Mouse (Mus musculus) 416B (cell line): ENCODE measurements at regions not wholly inside any gene's neighbourhood (a gene's known extent, or its start where the extent isn't known, plus 50 kb on each side); places are given as distances from the start of the nearest gene placed in this dataset.

Experiments used
- DNase-seq: peaks from one replicate; pipeline ENCODE4 v3.0.0; 2011; ENCODE audit warnings: low read depth

DNA sequence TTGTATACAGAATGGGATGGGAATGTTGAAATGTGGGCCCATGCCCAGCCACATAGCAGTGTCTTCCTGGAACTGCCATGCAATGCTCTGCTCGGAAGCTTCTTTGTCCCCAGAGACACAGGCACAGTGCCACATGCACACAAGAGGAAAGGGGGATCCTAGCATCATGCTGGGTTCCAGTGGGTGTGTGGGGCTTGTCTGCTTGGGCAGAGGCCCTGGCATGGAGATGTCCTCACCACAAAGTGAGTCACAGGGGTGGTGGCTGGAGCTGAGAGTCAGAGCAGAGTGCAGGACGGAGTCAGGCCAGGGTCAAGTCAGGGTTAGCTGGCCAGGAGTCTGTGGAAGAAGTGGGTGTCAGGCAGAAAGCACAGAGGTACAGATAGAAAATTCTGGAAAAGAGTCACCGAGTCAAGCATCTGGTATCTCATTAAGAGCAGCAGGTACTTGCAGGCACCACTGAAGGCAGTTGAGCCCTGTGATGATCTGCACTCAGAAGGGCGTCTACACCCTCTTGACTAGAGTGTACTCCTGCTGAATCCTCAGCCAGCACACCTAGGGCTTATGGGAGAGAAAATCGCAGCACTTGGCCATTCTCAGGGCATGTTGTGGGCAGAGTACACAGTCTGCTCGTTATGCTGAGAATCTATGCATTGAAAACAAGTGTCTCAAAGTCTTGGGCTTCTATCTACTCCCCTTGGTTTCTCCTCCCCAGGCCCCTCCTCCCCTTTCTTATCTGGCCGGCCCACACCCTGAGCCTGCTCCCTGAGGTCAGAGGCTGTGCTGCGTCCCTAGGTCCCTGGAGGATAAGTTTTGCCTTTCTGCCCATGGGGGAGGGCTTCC lies 85.3 kb downstream of the Ackr3 start:
- peak; percentile 6 for DNase-seq

DNA sequence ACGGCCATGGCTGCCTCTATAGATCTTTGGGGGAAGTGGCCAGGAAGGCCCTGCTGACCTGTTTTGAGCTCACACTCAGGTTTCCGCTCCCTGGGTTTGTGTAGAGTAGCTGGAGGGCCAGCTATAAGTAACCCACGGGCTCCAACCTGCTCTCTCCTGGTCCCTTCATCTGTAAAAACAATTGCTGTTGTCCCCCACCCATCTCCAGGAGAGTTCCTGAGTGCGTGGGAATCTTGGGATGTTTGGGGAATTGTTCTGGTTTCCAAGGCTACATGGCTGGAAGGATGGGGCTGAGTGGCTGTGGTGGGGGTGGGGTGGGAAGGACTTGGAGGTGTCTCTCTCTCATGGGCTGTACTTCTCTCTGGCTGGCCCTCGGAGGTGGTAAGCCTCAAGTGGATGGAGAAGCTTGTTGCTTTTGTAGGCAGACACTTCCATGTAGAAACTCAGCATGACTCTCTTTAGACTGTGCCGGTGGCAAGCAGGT lies 86.0 kb downstream of the Ackr3 start:
- DNase-seq, result no peak

DNA sequence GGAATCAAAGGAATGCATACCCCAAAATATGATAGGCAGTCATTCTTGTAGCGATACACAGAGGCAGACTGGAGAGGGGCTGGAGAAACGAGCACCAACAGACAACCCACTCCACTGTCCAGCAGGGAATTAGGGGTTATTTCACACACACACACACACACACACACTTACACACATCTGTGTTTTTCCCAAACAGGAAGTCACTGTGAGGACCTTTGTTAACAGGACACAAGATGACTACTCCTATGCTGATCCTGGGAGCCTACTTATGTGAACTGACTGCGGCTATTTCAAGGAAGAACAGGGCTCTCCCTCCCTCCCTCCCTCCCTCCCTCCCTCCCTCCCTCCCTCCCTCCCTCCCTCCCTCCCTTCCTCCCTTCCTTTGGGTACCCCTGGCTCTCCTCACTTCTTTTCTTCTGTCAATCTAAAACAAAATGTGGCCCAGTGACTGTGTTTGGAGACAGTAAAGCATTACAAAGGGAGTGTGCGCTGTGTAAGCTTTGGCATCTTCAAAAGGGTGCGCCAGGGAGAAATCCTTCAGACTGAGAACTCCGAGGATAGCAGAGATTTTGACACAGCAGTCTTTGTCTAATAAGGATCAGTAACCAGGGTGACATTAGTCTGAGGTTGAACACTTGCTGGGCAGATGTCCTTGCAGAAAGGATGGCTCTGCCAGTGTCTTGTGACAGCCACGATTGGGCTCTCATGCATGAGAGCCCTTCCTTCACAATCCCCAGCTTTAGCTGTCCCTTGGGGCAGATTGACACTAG lies 86.8 kb downstream of the Ackr3 start:
- no peak for DNase-seq

DNA sequence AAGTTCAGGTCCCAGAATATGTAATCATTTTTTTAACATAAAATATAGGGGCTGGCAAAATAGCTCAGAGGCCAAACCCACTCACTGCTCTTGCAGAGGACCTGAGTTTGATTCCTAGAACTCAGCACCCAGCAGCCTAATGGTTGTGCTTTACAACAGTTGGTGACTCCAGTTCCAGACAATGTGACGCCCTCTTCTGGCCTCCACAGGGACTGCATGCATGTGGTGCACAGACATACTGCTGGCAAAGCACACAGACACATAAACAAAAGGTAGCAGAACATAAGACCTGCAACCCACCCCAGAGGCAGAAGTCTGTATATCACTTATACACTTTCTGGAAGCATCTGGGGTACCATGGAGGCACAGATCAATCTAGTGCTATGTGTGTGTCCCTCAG lies 87.5 kb downstream of the Ackr3 start:
- DNase-seq, result no peak

DNA sequence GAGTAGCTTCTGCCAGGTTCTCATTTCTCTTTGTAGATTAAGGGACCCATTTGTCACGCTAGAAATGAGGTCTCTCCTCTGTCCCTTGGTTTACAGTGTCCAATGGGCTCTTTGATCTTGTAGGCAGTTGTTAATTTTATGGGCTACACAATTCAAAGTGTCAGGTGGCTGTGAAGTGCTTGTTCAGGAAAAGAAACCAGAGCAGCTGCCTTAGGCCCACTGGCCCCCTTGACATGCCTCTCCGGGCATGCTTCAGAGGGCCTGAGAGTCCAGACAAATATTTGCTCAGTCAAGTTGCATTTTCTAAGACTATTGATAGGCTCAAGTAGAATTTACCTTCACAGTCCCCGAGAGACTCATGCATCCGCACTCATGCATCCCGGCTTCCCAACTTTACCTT lies 94.0 kb downstream of the Ackr3 start:
- DNase-seq, result no peak

DNA sequence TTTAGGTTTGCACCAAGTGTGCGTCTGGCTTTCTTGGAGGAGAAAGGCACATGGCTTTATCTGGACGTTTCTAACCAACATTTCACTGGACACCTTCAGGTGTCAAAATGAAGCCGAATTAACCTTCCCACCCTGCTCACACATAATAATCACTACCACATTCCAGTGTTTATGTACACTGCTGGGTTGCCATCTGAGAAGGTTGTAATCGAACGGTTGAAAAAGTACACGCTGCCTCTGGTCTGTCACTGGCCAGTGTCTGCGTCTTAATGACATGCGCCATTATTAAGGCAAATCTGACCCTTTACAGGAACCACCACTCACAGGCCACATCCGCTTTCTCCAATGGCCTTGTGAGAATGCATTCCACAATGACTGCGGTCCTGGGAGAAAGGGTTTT lies 96.4 kb downstream of the Ackr3 start:
- DNase-seq, result no peak

DNA sequence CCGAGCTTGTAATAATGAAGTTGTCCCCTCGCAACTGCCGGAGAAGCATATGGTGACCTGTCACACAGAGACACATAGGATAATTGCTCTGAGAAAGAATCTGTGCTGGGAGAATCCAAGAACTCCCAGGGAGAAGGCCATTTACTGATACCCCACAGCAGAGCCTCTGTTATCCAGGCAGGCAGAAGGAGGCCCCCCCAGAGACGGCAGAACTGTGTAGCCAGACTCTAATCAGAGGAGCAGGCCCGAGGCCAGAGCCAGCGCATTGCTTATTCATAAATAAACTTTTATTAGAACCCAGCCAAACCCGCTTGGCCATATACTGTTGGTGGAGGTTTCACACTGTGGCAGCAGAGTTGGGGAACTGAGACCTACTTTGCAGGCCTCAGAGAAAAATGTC lies 100.6 kb downstream of the Ackr3 start:
- no peak for DNase-seq

DNA sequence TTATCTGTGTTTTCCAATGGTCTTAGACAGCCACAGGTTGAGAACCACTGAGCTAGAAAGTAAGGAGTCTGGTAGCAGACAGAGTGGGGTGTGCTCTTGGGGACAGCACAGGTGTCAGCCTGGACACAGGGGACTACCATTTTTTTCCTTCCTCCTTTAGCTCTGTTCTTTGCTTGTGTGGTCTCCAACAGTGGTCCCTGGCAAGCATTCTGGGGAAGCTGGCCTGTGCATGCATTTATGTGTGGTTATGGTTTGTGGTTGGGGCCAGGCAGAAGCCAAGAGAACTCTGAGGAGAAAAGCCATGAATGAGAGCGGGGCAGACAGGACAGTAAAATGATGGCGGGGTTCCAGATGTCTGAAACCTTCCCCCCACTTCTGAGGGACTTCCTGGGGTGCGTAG lies 107.2 kb downstream of the Ackr3 start:
- no peak for DNase-seq

DNA sequence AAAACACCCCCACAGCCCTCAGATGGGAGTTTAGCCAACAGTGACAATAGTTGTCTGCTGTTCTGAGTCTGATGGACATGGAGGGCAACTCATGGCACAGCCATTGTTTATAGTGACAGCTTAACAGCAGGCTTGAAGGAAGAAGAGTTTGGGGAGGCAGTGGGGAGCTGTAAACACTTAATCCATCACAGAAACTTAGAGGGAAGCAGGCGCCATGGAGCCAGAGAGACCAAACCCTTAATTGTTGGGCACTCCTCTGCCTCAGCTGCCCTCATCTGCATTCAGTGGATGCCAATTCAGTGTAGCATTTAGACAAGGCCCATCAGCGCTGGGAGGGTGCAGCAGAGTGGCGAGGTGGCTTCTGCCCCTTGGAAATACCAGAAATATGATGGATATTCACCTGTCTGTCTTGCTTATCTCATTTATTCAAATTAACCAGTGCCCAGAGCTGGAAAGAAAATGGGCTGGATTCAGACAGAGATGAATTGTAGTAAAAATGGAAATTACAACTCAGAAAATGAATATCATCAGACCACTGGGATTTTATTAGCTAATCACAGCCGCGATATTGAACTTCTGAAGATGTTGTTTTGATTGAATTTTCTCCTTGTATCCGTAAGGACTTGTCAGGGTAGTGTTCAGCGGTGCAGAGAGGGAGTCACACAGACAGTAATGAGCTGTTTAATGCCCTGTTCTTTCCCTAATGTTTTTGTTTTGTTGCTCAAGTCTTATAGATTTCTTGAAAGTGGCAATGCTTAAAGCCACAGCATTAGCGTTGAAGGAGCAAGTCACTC lies 108.1 kb downstream of the Ackr3 start:
- DNase-seq, result no peak

DNA sequence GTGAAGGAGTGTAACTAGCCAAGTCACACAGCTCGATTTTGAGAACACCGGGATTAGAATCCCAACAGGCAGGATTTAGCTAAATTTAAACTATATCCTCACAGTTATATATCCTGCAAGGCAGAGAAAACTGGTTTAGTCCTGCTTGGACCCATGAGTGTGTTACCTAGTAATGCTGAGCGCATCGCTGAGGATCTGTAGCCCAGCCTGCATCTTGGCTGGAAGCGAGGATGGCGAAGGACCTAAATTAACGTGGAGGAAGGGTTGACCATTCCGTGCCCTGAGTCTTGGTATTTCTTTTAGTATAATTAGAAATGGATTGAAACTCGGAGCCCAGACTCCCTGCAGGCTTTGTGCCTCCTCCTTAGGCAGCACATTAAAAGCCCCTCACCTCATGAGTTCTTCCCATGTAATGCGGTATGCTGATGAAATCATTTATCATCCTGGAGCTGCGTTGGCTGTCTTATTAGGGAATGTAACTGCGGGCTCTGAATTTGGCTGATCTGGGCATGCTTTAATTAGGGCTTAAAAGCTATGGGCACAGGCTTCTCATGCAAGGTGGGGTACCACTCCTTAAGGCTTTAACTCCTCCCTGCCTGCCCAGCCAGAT lies 110.1 kb downstream of the Ackr3 start:
- no peak for DNase-seq

DNA sequence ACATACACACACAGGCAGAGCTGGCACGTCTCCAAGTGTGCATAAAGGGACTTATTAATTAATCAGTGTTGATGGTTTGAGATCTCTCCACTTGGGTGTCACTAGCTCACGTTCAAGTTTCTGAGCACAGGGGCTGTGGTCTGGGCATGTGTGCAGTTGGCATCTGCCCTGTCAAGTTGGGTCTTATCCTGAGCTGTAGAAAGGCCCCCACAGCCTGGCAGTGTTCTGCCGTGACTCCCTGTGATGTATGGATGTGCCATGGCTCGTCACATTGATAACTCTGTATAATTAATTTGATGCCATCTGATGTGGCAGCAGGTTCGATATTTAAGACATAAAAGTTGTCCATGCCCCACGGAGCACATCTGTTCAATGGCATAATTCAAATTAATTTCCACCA lies 114.1 kb downstream of the Ackr3 start:
- no peak for DNase-seq

DNA sequence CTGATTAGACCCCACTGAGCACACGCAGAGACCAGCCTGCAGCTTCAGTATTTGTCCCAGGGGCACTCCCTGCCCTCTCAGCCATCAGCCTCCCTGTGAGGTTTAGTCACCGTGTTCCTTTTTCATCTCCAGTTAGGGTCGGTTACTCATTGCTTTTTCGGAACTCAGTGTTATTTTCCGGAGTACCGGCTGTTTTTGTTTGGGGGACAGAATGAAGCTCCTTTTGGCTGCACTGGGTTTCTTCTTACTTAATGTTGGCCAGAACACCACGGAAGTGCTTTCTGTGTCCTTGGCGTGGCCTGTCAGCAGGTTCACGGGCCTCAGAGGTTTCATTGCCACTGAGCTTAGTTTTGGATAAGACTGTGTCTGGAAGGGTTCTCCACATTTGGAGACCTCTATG lies 114.7 kb downstream of the Ackr3 start:
- DNase-seq, result no peak

DNA sequence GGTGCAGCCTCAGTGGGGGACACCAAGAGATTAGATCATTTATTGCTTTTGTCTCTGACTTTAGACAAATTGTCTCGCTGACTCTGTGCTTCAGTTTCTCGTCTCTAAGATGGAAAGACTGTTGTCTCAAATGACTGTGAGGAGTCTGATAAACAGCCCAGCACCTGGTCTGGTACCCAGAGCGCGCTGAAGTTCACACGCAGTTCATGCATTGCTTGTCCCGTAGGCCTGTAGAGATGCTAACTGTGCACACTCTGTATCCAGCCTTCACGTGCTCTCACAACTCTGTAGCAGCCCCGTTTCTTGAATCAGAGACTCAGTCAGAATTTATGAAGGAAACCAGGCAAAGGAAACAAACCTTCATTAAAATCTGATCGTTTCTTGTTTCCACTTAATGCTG lies 116.7 kb downstream of the Ackr3 start:
- no peak for DNase-seq

DNA sequence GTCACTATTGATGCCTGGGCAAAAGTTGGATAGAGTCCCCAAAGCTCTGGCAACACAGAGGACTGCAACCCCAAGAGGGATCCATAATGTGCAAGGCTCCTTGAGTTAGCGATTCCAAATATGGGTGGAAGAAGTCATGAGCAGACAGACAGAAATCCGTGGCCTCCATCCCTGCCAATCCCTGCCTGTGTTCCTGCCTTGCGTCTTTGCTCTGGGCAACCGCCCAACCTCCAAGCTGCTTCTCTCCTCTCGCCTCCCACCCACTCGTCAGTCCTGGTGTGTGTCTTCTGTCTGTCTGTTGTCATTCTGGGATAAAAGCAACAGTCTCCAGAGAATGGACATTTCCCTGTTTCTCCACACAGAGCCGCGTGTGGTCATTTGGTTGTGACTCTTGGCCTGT lies 117.7 kb downstream of the Ackr3 start:
- DNase-seq, result no peak

DNA sequence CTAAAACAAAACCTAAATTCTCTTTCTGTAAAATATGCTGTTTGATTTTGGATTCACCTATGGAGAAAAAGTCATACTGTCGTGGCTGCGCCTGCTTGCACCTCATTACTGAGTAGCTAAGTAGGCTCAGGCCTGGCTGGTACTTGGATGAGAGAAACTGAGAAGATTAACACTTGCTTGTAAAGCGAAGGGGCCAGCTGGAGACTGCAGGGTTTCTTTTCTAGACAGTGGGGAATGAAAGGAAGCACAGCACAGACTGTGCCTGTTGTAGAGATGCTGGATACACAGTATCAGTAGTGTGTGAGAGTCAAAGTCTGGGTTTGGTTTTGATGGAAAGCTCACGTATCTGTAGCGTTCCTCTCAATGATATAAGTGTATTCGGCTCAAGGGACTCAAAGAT lies 123.5 kb downstream of the Ackr3 start:
- no peak for DNase-seq

DNA sequence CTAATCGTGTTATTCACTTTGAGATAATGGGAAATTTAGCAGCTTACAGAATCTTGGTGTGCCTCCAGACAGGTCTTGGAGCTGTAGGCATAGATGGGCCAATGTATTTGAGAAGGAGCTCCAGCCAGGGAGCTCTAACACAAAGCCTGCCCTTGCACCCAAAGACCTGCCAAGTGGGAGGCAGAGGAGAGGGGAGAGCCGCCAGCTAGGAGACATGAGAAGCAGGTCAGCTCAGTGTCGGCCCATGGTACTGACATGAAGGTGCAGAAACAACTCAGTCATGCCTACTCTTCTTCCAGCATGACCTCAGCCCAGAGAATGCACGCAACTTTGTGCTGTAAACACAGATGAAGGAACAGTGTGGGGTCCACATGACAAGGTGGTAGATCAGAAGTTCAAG lies 128.8 kb downstream of the Ackr3 start:
- no peak for DNase-seq

DNA sequence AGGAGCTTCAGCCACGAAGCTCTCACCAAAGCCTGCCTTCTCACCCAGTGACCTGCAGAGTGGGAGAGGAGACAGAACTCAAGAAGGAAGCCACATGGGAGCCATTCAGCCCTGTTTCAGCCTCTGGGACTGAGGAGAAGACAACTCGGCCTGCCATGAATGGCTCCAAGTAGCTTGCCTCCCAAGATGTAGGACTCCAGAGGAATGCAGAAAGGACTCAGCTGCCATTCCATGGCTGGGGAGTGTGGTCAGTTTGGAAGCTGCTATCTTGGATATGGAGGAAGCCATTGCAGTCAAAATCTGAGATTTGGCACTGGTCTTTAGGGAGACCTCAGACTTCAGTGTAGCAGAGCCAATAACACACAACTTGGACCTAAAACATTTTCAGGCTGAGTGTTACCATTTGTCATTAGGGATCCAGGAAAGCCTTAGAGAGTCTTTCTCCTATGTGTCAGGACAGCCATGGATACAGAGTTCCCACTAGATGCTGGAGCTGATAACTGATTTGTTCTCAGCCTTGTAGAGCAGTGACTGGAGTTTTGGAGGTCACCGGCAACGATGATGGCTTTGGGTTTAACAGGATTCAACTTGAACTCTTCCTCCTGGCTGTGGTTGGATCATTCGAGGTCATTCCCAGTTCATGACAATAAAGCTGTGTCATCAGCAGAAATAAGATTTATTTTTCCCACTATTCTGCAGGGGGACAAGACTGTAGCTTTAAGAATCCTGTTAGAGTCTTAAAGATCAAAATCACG lies 130.1 kb downstream of the Ackr3 start:
- no peak for DNase-seq

DNA sequence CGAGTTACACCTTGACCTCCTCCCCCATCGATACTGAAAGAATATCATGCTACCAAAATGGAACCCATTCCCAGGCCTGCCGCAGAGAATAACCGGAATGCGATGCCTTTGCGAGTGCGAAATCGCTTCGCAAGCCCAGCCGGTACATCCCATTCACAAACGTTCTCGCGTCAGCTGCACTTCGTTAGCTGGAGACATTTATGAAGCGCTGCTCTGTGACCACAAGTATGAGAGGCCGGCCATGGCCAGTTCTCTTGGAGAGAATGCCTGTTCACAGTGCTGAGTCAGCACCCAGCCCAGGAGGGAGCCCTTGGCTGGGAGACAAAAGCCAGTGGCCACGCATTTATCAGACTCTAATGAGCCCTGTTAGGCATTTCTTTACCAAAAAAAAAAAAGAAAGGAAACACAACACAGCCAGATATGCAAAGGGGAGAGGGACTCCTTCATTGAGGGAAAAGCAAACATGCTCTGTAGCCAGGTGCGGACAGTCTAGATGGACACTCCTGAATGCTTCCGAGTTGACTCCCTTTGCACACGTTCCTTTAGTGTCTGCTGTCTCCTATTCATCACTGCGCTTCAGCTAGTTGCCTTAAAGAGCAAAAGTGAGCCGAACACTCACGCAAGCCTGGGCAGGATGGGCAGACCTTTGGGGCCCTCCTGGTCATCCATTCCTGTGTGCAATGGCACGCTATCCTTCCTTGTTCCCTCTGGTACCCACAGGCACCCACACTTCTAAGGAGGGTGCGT lies 131.4 kb downstream of the Ackr3 start:
- no peak for DNase-seq

DNA sequence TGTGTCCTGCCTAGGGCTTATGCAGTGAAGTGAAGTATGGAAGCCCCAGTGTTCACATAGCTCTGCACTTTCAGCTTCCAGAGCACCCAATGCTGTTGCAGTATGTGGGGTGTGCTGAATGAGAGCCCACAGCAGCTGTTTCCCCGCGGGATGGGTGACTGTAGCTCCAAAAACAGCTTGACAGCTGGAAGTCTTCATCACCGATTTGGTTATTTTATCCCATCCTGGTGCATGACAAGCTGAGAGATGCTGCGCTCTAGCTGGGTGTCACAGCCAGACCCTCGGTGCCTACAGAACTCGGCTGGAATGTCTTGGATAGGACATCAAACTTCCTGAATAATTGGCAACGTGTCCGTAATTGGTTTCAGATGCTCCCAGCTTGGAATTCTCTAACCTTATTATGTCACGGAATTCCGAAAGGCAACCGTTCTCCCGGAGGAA lies 134.1 kb downstream of the Ackr3 start:
- no peak for DNase-seq

DNA sequence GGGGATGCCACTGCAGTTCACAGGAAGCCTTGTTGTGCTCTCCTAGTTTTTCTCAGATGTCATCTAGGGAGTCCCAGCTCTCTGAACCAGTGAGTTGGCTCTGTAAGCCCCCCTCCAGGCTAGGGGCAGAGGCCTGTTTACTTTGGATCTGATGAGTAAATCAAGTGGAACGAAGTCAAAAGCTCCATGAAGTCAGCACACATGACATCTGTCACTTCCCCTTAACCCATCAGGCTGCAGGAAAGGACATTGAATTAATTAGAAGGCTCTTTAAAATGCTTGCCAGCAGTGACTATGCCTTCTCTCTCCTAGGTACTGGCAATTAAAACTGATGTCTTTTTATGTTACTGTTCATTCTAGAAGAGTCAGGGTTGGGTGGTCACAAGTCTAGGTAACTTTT lies 138.6 kb downstream of the Ackr3 start:
- DNase-seq, result no peak

DNA sequence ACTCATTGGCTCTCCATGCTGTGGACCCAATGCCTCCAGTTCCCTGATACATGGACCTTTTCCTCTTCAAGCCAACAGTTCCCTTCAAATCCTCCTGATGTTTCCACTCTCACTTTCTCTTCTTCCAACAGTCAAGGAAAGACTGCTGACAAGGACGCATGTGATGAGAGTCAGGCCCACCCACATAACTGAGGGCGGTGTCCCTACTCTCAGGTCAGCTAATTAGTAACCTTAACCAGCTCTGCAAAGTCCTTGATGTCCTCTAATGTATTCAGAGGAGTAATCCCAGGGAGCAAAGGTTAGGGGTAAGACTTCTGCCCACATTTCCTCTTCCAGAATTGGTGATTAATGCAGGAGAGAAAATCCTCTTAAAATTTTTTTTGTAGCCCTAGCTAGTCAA lies 139.7 kb downstream of the Ackr3 start:
- DNase-seq, result no peak
